In genomic region chr9:90100760-90101159, GRCm38 (mm10) we compare ENCODE assay signal across 10 mouse cellular contexts. TPM values are rescaled to one million over a fixed set of nuclear protein-coding genes. Genes with fewer than 3 reads are reported as not detected.
DNase-seq lines count a peak whose midpoint lies in the region; ATAC-seq and TF ChIP-seq lines count a peak whose summit lies in the region.
"Had no signal": no experiment of that assay in that cellular context is flagged by ENCODE, and none has a peak within 500 bp of the region (broad histone marks: within the 10 kb centered on the region; RNA-seq: fewer than 3 reads in every experiment).

No protein-coding gene starts in this region.

- no peak for ATAC-seq in CD4-positive, CD25-positive, alpha-beta regulatory T cell, adult 4 months
- ATAC-seq in embryonic facial prominence, embryonic 14.5 days (ENCODE audit: low read depth): no peak
- peak; percentile 43; the same call in 1 of the 2 replicates for ATAC-seq in midbrain, embryonic 15.5 days (replicated peaks)

- no peak overlapping the region for H3K4me2 ChIP-seq in embryonic facial prominence, embryonic 14.5 days (ENCODE audit: low read depth, low read length)
- no peak overlapping the region for H3K4me2 ChIP-seq in midbrain, embryonic 15.5 days
- H3K4me2 ChIP-seq: hindbrain, embryonic 15.5 days had no signal

- TF ChIP-seq CTCF in liver, adult 2 months (IDR thresholded peaks at IDR 0.05; ENCODE audit: low read depth, low read length): peak; percentile 57

- peaks cover 14% of the 10 kb centered on the region for H3K79me2 ChIP-seq in liver, adult 2 months (ENCODE audit: control insufficient read depth, insufficient read depth, low read length)

- no peaks in the 10 kb centered on the region for H3K27me3 ChIP-seq in liver, adult 2 months (ENCODE audit: control insufficient read depth, insufficient read depth, low read length)
- no peaks in the 10 kb centered on the region for H3K27me3 ChIP-seq in embryonic facial prominence, embryonic 14.5 days (replicated peaks; ENCODE audit: control insufficient read depth, insufficient read depth, low read length)
- H3K27me3 ChIP-seq in midbrain, embryonic 15.5 days (replicated peaks): no peaks in the 10 kb centered on the region
- H3K27me3 ChIP-seq: hindbrain, embryonic 15.5 days had no signal

- DNase-seq in CD4-positive, CD25-positive, alpha-beta regulatory T cell, adult 2 months (ENCODE audit: low read depth, low spot score): peak; percentile 36
- DNase-seq in liver, adult 2 months (ENCODE audit: extremely low read depth, low read depth, low spot score): peak; percentile 52
- no peak for DNase-seq in liver
- peak; percentile 67 for DNase-seq in embryonic facial prominence, embryonic 14.5 days (ENCODE audit: low spot score)
- DNase-seq in ovary, postnatal 14 days (ENCODE audit: low spot score): no peak
- no peak for DNase-seq in right cerebral cortex, postnatal 36 days (ENCODE audit: low spot score in 2 of 2)
- DNase-seq: lung, postnatal 10 days had no signal

- H3K36me3 ChIP-seq in liver, adult 2 months (ENCODE audit: control insufficient read depth, insufficient read depth, low read length): peaks cover 71% of the 10 kb centered on the region
- H3K36me3 ChIP-seq in embryonic facial prominence, embryonic 14.5 days (ENCODE audit: control insufficient read depth, insufficient read depth, low read length): peaks cover 93% of the 10 kb centered on the region
- peaks cover 43% of the 10 kb centered on the region for H3K36me3 ChIP-seq in midbrain, embryonic 15.5 days (replicated peaks)

- H3K9me3 ChIP-seq in embryonic facial prominence, embryonic 14.5 days (ENCODE audit: control insufficient read depth, low read length): no peaks in the 10 kb centered on the region
- no peaks in the 10 kb centered on the region for H3K9me3 ChIP-seq in midbrain, embryonic 15.5 days
- H3K9me3 ChIP-seq: hindbrain, embryonic 15.5 days had no signal

- H3K27ac ChIP-seq in liver, adult 2 months (replicated peaks; ENCODE audit: insufficient read depth, low read depth, low read length): no peak overlapping the region
- no peak overlapping the region for H3K27ac ChIP-seq in embryonic facial prominence, embryonic 14.5 days (replicated peaks; ENCODE audit: low read depth, low read length)
- H3K27ac ChIP-seq in midbrain, embryonic 15.5 days: no peak overlapping the region
- H3K27ac ChIP-seq: hindbrain, embryonic 15.5 days had no signal

- TF ChIP-seq POLR2A in liver, adult 2 months (IDR thresholded peaks at IDR 0.05; ENCODE audit: extremely low read depth, insufficient read depth, low read length): no peak

- no peaks in the 10 kb centered on the region; the same call in 1 of the 2 replicates for H3K4me1 ChIP-seq in liver, adult 2 months (ENCODE audit: control insufficient read depth, insufficient read depth, low read length)
- H3K4me1 ChIP-seq in embryonic facial prominence, embryonic 14.5 days (ENCODE audit: control insufficient read depth, insufficient read depth, low read length): no peaks in the 10 kb centered on the region
- H3K4me1 ChIP-seq in midbrain, embryonic 15.5 days: no peaks in the 10 kb centered on the region
- H3K4me1 ChIP-seq: hindbrain, embryonic 15.5 days had no signal

- 40% methylated on average over 2 of the region's 2 CpGs for WGBS in liver, adult 2 months
- 71% methylated on average over 2 of the region's 2 CpGs for WGBS in embryonic facial prominence, embryonic 14.5 days
- 68% methylated on average over 2 of the region's 2 CpGs for WGBS in midbrain, embryonic 15.5 days

- no peak overlapping the region for H3K4me3 ChIP-seq in liver, adult 2 months (ENCODE audit: insufficient read depth, low read depth, low read length)
- H3K4me3 ChIP-seq in embryonic facial prominence, embryonic 14.5 days (ENCODE audit: low read depth, low read length): no peak overlapping the region
- H3K4me3 ChIP-seq in midbrain, embryonic 15.5 days: no peak overlapping the region
- H3K4me3 ChIP-seq: hindbrain, embryonic 15.5 days had no signal

- H3K9ac ChIP-seq in liver, adult 2 months (ENCODE audit: low read depth, low read length): no peak overlapping the region
- H3K9ac ChIP-seq in embryonic facial prominence, embryonic 14.5 days (ENCODE audit: low read depth, low read length): no peak overlapping the region
- no peak overlapping the region for H3K9ac ChIP-seq in midbrain, embryonic 15.5 days
- H3K9ac ChIP-seq: hindbrain, embryonic 15.5 days had no signal

RNA-seq across cellular contexts. Expression of gene Morf4l1, which starts 13.8 kb away (rescaled TPM):
- 100 to 1,000 TPM; 309 to 341 TPM for polyA plus RNA-seq in CD4-positive, CD25-positive, alpha-beta regulatory T cell, adult 4 months (2017; shearing (Covaris generic))
- total RNA-seq in liver, adult 2 months (2014; rRNA removed): 144 and 161 TPM in 2 replicates
- polyA plus RNA-seq in liver, adult 2 months (2012; rRNA removed): 56.1 and 67.4 TPM in 2 replicates
- 445 and 477 TPM in 2 replicates for polyA plus RNA-seq in embryonic facial prominence, embryonic 14.5 days (2014; fragmentation: Nextera tagmentation; extraction: Ambion mirVana)
- polyA plus RNA-seq in midbrain, embryonic 15.5 days (2015; fragmentation: Nextera tagmentation; extraction: Ambion mirVana): 548 and 569 TPM in 2 replicates

RNA-seq across cellular contexts. Expression of gene Ctsh, which starts 46.8 kb away (rescaled TPM):
- polyA plus RNA-seq in CD4-positive, CD25-positive, alpha-beta regulatory T cell, adult 4 months (2017; shearing (Covaris generic)): 10 to 100 TPM in 1 of 2 experiments, 1 to 10 TPM in 1; 2.0 to 14.6 TPM
- 551 and 607 TPM in 2 replicates for total RNA-seq in liver, adult 2 months (2014; rRNA removed)
- 109 and 194 TPM in 2 replicates for polyA plus RNA-seq in liver, adult 2 months (2012; rRNA removed)
- 58.1 and 69.3 TPM in 2 replicates for polyA plus RNA-seq in embryonic facial prominence, embryonic 14.5 days (2014; fragmentation: Nextera tagmentation; extraction: Ambion mirVana)
- 21.3 and 24.0 TPM in 2 replicates for polyA plus RNA-seq in midbrain, embryonic 15.5 days (2015; fragmentation: Nextera tagmentation; extraction: Ambion mirVana)

Comparison
In these comparisons a context has a peak if more than half of its experiments do, and no peak if none do; other contexts are left out.
1. DNase-seq: peak in CD4-positive, CD25-positive, alpha-beta regulatory T cell, adult 2 months (single experiment), liver, adult 2 months (single experiment) and embryonic facial prominence, embryonic 14.5 days (single experiment); none in liver (single experiment), ovary, postnatal 14 days (single experiment) and right cerebral cortex, postnatal 36 days (0 of 2).